Mouse (Mus musculus): ENCODE results near the gene Sh3bp5.

DNA sequence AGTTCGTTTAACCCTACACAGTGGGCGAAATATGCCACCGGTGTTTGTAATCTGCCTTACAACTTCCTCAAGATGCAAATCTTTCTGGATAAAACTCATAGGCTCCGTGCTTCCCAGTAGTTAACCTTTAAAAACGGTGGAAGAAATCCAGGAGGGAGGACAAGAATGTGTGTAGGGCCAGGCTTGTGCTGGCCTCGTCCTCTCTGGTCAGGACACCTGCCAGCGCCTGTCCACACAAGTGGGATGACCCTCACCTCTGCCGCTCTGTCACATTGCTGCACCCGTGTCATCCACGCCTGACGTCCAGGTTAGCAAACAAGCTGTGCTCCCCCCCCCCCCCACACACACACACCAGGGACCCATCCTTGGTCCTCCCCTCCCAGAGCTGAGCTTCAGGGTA, 3.4 kb upstream of the Sh3bp5 start:
- TF ChIP-seq CTCF (IDR thresholded peaks at IDR 0.05; ENCODE audit: low read depth, low read length) (no peak), POLR2A (IDR thresholded peaks at IDR 0.05; ENCODE audit: borderline replicate concordance, low read depth, low read length) (no peak)

Measured in bone marrow macrophage, adult 2 months (primary cell).